Mouse (Mus musculus): ENCODE data around the gene Plekhm2. TPM values are rescaled to one million over a fixed set of nuclear protein-coding genes. Genes with fewer than 3 reads are reported as not detected.

Plekhm2 gene
- total RNA-seq (2021) = 10 to 100 TPM; 81.2 to 81.3 TPM
- long read RNA-seq, full-length matches to known transcripts = 33 of 119 reads
- long read RNA-seq, partial matches to known transcripts = 72 of 119 reads
- long read RNA-seq, other reads (novel, unspliced or antisense) = 14 of 119 reads

- DNase-seq (ENCODE audit: low spot score in 2 of 2) = no peak
Measured at GRCm38 (mm10) chr4:141664799-141665198, at the start of gene Plekhm2. Gene Plekhm2 (minus strand): TSS chr4:141664899.

GRCm38 (mm10) chr4:141713598-141714142 lies 49.0 kb upstream of the Plekhm2 start:
- no peak for DNase-seq (ENCODE audit: low spot score in 2 of 2)

GRCm38 (mm10) chr4:141711250-141711649 lies 46.6 kb upstream of the Plekhm2 start:
- DNase-seq (ENCODE audit: low spot score in 2 of 2) = no peak

GRCm38 (mm10) chr4:141708971-141709370 lies 44.3 kb upstream of the Plekhm2 start:
- DNase-seq (ENCODE audit: low spot score in 2 of 2) = no peak

GRCm38 (mm10) chr4:141708005-141708404 lies 43.3 kb upstream of the Plekhm2 start:
- DNase-seq (ENCODE audit: low spot score in 2 of 2) = no peak

- DNase-seq (ENCODE audit: low spot score in 2 of 2) = peak; percentile 83 to 93
Measured at GRCm38 (mm10) chr4:141705331-141705730, 40.6 kb upstream of the Plekhm2 start.

- DNase-seq (ENCODE audit: low spot score in 2 of 2) = no peak
Measured at GRCm38 (mm10) chr4:141704625-141705024, 39.9 kb upstream of the Plekhm2 start.

- DNase-seq (ENCODE audit: low spot score in 2 of 2) = no peak
Measured at GRCm38 (mm10) chr4:141694719-141695118, 30.0 kb upstream of the Plekhm2 start.

GRCm38 (mm10) chr4:141688505-141688904 lies 23.8 kb upstream of the Plekhm2 start:
- DNase-seq (ENCODE audit: low spot score in 2 of 2) = no peak

GRCm38 (mm10) chr4:141686525-141686924 lies 21.8 kb upstream of the Plekhm2 start:
- peak; percentile 31 to 68 for DNase-seq (ENCODE audit: low spot score in 2 of 2)

- DNase-seq (ENCODE audit: low spot score in 2 of 2) = no peak
Measured at GRCm38 (mm10) chr4:141686093-141686492, 21.4 kb upstream of the Plekhm2 start.

- DNase-seq (ENCODE audit: low spot score in 2 of 2) = no peak
Measured at GRCm38 (mm10) chr4:141685499-141685898, 20.8 kb upstream of the Plekhm2 start, which contains the start of gene Rsc1a1. Gene Rsc1a1 (minus strand): TSS chr4:141685599.

- no peak for DNase-seq (ENCODE audit: low spot score in 2 of 2)
Measured at GRCm38 (mm10) chr4:141682706-141683230, 18.1 kb upstream of the Plekhm2 start.

- DNase-seq (ENCODE audit: low spot score in 2 of 2) = no peak
Measured at GRCm38 (mm10) chr4:141681767-141682166, 17.1 kb upstream of the Plekhm2 start.

- no peak for DNase-seq (ENCODE audit: low spot score in 2 of 2)
Measured at GRCm38 (mm10) chr4:141680892-141681291, 16.2 kb upstream of the Plekhm2 start.

- no peak for DNase-seq (ENCODE audit: low spot score in 2 of 2)
Measured at GRCm38 (mm10) chr4:141679016-141679415, 14.3 kb upstream of the Plekhm2 start.

GRCm38 (mm10) chr4:141676462-141676979 lies 11.8 kb upstream of the Plekhm2 start:
- no peak for DNase-seq (ENCODE audit: low spot score in 2 of 2)

- DNase-seq (ENCODE audit: low spot score in 2 of 2) = no peak
Measured at GRCm38 (mm10) chr4:141672325-141672724, 7.6 kb upstream of the Plekhm2 start.

- DNase-seq (ENCODE audit: low spot score in 2 of 2) = no peak
Measured at GRCm38 (mm10) chr4:141671389-141671788, 6.7 kb upstream of the Plekhm2 start.

GRCm38 (mm10) chr4:141669898-141670712 lies 5.4 kb upstream of the Plekhm2 start:
- DNase-seq (ENCODE audit: low spot score in 2 of 2) = no peak

- DNase-seq (ENCODE audit: low spot score in 2 of 2) = peak; percentile 52 to 78
Measured at GRCm38 (mm10) chr4:141664011-141664745, 521 bp downstream of the Plekhm2 start.
